Mouse (Mus musculus) layer of hippocampus, adult 8-10 months (tissue): ENCODE measurements around the gene Myf5. TPM values are rescaled to one million over a fixed set of nuclear protein-coding genes. Genes with fewer than 3 reads are reported as not detected.

Source experiments
- DNase-seq, 2 experiments: peaks; one replicate each; pipeline ENCODE4 v3.0.0; 2022; ENCODE audit warnings: low spot score in 2 of 2
- total RNA-seq, 4 experiments: library from RNA; stranded (reverse); gene quantifications; 2 replicates each; pipeline ENCODE4 v1.2.4; 2022

Gene Myf5
- not detected for total RNA-seq

DNA sequence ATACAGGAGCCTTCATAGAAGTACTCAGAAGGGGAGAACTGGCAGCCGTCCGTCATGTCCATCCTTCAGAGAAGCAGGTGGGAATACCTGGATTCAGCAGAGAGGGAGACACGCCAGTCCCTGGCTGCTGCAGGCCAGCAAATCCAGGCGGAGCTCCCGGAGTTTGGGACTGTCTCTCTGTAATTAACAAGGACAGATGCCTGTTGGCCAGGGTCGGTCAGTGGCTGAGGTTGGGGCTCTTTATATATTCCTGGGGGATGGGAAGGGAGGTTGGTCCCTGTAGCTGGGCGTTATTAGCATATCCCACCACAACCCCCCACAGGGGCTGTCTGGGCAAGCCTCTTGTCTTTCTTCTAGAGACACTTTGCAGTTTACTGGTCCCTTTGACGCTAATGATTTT is at the start of gene Myf5:
TSS of gene Myf5 (minus strand) at position 265 of the 400 bp plus-strand sequence.
- no peak for DNase-seq

DNA sequence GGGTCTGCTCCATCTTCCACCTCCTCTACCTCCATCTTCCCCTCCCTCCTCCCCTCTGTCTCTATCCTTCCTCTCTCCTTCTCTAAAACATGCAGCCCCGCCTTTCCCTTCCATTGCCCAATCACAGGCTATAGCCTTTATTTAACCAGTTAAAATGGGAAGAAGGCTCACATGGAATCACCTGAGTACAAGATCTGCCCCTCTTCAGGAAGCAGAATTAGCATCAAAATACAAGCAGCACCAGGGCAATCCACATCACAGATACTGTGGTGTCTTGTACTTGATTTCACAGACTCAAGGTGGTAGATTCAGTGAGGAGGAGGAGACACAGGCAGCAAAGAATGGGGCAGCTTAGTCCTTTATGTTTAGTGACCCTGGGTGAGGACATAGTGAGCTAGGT is 42.8 kb upstream of the Myf5 start:
- DNase-seq, result no peak

- DNase-seq, result no peak
Measured at GRCm38 (mm10) chr10:107519216-107519615, 33.3 kb upstream of the Myf5 start.

DNA sequence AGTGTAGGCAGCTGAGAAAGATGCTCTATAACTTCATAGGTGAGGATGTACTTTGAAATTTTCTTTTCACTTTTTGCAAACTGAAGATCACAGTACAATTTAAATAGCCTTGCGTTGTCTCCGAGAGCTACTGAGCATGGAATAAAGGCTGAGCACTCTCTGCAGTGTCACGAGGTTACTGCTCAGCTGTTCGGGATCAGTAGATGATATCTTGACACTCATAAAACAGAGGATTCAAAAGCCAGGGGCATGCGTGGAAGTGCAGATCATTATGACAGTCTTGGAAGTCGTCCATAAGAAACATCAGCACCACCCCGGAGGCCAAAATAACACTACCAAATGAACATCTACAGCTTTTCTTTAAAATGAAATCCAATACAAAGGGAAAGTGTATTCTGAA is 30.7 kb upstream of the Myf5 start:
- DNase-seq, result no peak

- no peak for DNase-seq
Measured at GRCm38 (mm10) chr10:107514735-107515134, 28.8 kb upstream of the Myf5 start.

GRCm38 (mm10) chr10:107506397-107506796 is 20.5 kb upstream of the Myf5 start:
- DNase-seq, result no peak

GRCm38 (mm10) chr10:107503430-107503829 is 17.5 kb upstream of the Myf5 start:
- DNase-seq, result no peak

GRCm38 (mm10) chr10:107502193-107502592 is 16.3 kb upstream of the Myf5 start:
- DNase-seq, result no peak

DNA sequence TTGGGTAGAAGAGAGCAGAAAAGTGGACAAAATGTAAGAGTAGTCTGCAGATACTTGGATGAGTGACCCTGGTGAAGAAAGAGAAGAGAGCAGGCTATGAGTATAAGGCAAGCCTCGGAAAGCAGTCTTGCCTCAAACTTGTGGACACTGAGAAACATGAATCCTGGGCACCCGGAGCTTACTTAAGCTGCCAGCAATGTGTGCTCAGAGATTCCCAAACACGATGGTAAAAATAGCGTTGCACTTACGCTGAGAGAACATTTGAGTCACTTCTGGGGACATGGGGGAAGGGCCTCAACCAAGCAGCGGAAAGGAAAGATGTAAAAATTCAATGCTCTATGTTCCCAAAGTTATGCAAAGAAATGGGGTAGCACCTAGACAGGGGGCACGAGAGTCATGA is 13.7 kb upstream of the Myf5 start:
- DNase-seq, result peak in 1 of 2 experiments; percentile 9

- no peak for DNase-seq
Measured at GRCm38 (mm10) chr10:107496402-107496801, 10.5 kb upstream of the Myf5 start.

- no peak for DNase-seq
Measured at GRCm38 (mm10) chr10:107494568-107494967, 8.6 kb upstream of the Myf5 start, which contains the start of gene Myf6. Gene Myf6 (minus strand): TSS chr10:107494737.

GRCm38 (mm10) chr10:107493580-107494474 is 7.9 kb upstream of the Myf5 start:
- no peak for DNase-seq

GRCm38 (mm10) chr10:107492867-107493579 is 7.1 kb upstream of the Myf5 start:
- DNase-seq, result no peak

DNA sequence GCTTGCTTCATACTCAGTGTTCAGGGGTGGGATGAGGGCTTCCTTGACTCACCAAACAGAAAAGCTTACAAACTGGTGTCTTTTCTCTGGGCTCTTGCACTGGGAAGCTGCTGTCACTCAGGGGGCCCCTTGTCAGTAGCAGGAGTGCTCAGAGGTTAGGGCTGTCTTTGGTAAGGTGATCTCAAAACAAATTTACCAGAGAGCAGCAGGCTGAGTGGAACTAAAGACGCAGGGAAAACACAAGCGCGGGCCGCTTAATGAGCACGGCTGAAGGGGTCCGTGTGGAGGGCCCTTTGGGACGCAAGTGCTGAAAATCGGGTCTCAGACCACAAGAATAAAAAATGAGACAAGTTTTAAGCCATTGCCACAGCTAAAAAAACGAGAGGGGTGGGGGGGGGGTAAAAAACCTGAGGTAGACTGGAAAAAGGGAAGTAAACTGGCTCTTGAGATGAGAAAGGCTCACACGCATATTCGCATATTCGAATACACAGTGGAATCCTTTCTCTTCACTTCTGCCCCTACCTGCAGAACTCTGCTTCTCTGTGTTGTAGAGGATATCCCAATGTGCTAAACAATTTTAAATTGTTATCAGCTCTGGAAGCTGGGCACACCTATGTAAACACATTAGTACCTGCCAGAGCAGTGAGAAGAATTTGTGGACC is 2.9 kb upstream of the Myf5 start:
- DNase-seq, result no peak

GRCm38 (mm10) chr10:107486770-107487169 is 836 bp upstream of the Myf5 start:
- no peak for DNase-seq

GRCm38 (mm10) chr10:107484050-107484449 is 1.9 kb downstream of the Myf5 start:
- no peak for DNase-seq

DNA sequence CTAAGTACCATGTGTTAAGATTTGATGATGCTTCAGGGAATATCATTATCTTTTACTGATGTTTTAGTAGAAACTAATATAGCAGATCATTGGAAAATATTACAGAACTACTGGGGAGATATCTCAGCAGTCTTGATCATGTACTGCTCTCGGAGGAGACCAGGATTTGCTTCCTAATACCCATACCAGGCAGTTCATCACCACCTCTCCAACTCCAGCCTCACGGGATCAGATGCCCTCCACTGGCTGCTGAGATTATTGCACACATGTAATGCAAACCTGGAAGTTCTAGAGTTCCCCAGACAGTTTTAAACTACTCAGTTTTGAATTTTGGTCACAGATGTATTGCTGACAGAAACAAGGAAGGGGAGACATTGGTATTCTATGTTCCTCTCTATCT is 12.4 kb downstream of the Myf5 start:
- DNase-seq, result no peak

DNA sequence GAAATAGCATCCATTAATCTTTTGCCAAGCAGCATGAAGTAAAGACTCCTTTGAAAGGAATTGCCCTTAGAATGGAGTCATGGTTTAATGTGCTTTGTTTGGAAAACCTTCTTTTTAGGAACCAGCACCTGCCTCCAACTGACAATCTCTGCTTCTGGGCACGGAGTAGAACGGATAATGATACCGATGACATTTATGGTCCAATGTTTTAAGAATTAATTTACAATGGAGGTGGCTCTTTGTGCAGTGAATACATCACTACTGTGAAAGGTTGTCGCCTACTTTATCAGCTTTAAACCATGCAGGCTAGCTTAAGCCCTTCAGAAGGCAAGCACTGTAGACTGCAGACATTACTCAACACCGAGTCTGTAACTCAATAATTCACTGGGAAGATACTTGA is 14.2 kb downstream of the Myf5 start:
- DNase-seq, result no peak

DNA sequence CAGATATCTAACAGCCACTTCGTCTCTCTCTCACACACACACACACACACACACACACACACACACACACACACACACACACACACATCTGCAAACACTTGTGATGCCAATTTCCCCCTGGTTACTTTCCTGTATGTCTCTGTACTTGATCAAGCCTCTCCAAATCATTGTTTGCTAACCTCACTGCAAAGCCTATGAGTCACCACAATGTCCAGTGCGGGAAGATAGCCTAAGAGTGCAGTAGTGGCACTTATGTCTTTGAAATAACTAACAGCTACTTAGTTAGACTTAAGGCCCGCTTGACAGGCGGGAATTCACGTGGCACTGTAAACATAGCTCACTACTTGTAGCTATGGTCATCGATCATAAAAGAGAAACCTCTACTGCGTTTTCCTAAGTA is 18.1 kb downstream of the Myf5 start:
- DNase-seq, result no peak

GRCm38 (mm10) chr10:107449496-107450330 is 36.2 kb downstream of the Myf5 start:
- DNase-seq, result no peak

- DNase-seq, result peak in 1 of 2 experiments; percentile 38
Measured at GRCm38 (mm10) chr10:107442781-107443180, 43.2 kb downstream of the Myf5 start.
